Mouse (Mus musculus) frontal cortex, postnatal 36 days (tissue): ENCODE results near the gene Krtap1-5.
A peak's percentile ranks its signal among the peaks of the same experiment; 100 is the strongest.

Source experiments
- DNase-seq, 2 experiments: peaks; one replicate each; pipeline ENCODE4 v3.0.0; 2022; ENCODE audit warnings: low spot score in 2 of 2

Krtap1-5 gene

DNA sequence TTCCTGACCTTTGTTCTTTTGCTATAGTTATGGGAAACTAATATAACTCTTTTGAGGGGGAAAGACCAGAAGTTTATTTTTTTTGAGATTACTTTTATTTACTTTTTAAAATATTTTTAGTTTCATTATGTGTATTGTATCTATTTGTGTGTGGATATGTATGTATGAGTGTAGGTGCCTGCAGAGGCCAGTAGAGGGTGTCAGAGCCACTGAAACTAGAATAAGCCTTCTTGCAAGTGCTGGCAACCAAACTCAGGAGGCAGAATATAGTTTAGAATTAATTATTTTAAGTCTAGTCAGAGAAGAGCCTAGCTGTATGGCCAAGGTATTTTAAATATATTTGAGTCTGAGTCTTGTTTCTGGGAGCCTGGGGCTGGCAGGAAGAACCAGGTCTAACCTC, 32.9 kb downstream of the Krtap1-5 start:
- DNase-seq, result no peak

DNA sequence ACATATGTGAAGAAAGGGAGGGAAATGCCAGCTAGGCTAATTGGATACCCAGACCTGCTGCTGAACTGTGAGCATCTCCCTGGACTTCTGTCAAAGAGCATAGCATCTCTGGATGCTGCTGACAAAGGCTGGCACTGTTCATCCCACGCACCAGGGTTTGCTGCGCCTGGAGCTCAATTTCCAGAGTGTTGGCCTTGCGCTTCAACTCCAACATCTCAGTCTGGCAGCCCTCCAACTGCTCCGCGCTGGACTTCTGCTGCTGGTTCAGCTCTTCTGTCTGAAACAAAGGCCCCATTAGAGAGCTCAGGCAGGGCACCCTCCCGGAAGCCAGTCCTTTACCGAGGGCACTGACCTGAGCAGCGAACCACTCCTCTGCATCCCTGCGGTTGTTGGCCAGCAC, 41.1 kb downstream of the Krtap1-5 start:
- DNase-seq, result peak; percentile 27 to 49
